Mouse (Mus musculus): ENCODE results near the gene Rgs6. TPM values are rescaled to one million over a fixed set of nuclear protein-coding genes. Genes with fewer than 3 reads are reported as not detected.

Rgs6 gene
- total RNA-seq, 2 experiments from 2014 or later, result not detected

DNA sequence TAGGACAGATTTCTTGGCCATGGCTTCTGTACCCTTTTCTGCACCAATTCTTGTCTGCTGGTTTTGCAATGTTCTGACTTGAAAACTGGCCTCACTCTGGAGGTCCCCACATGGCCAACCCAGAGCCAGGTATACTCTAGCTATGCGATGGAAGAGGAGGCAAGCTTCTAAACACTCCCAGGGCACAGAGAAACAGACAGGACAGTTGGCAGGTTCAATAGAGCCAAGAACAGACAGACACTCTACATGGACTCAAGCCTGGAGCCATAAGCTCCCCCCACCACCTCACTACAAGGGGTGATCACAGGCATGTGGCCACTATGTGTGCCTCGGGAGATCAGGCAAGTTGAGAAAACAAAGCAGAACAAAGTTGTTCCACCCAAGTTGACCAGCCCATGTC lies 572.1 kb downstream of the Rgs6 start:
- ATAC-seq (replicated peaks; ENCODE audit: poor library complexity), result no peak

DNA sequence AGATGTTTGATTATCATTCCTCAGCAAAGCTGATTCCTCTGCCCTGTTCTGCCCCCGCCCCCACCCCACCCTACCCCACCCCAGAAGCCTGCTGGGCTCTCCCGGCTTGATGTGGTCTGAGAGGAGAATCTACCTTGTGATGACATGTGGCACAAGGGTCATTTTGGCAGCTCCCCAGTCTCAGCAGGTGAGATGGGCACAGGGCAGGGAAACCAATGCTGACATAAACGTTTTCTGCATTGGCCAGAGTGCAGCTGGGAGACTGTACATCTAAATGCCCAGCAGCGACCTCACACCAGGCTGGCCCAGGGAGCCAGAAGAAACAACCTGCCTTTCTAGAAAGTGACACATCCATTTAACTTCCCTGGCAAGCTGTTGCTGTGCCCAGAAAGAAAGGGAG lies 572.6 kb downstream of the Rgs6 start:
- no peak for ATAC-seq (replicated peaks; ENCODE audit: poor library complexity)

DNA sequence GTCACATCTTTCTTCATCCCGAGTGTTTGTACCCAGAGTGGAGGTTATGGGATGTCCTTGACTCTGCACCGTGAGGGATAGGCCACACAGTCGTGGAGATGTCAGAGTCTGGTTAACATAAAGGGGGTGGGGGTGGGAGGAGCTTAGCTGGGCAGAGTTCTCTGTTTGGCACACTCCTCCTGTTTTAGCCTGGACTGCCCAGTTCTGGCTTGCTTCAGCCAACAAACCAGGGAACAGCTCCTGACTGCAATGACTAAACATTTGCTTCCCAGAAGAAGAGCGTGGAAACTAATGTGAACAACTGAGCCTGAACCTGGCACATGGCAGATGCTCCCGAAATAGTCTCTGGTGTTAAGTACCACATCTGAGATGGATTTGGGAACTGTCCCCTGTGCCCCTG lies 575.6 kb downstream of the Rgs6 start:
- ATAC-seq (replicated peaks; ENCODE audit: poor library complexity), result no peak

DNA sequence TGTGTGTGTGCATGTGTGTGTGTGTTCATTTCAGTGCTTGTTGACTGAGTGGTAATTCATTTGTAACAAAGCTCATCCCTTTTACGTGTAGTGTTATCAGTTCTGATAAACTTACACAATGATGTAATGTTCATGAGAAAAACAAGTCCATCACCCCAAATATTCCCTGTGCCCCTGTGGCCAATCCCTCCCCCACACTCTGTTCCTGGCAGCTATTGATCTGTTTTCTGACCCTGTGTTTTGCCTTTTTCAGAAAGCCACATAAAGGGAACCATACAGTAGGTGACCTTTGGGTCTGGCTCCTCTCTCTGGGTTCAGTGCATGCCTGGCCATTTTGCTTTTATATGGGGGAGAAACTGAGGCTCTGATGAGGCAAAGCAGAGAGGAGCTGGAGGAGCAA lies 577.0 kb downstream of the Rgs6 start:
- ATAC-seq (replicated peaks; ENCODE audit: poor library complexity), result no peak

DNA sequence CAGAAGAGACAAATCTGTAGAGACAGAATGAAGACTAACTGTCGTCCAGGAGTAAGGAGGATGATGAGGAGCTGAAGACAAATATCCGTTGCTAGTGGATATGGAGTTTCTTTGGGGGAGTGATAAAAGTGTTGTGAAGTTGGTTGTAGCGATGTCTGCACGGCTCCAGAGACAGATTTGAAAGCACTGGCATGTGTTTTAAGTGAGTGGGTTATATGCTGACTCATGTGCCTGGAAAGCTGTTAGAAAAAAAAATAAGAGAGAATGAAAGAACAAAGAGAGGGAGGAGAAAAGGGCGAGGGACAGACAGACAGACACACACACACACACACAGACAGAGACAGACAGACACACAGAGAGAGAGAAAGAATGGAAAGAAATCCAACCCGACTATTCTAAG lies 580.2 kb downstream of the Rgs6 start:
- no peak for ATAC-seq (replicated peaks; ENCODE audit: poor library complexity)

DNA sequence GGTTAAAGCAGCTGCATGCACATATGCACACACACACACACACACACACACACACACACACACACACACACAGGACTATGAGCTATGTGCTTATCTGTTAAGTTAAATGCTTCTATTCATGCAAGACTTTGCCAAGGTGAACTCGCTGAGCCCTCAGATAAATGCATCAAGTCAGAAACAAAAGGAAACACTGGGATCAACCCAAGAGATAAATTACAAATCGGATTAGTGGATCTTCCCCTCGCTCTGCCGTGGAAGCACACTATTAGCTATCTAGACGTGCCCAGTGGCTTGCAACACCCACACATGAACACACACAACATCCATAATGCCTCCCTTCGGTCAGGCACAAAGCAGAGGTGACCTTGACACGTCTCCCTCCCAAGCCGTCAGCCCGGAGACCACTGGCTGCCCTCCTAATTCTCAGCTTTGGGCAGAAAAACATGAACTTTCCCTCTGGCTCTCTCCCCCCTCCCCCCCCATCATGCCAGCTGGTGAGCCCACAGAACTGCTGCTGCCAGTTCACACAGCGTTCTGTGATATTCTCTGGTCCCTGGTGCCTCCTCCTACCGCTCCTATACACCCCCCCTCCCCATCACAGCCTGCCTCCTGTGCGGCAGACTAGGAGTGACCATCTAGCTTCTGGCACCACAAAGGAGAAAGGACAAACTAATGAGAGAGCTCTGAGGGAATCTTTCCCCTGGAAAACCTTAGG lies 581.6 kb downstream of the Rgs6 start:
- peak; percentile 78 for ATAC-seq (replicated peaks; ENCODE audit: poor library complexity)

DNA sequence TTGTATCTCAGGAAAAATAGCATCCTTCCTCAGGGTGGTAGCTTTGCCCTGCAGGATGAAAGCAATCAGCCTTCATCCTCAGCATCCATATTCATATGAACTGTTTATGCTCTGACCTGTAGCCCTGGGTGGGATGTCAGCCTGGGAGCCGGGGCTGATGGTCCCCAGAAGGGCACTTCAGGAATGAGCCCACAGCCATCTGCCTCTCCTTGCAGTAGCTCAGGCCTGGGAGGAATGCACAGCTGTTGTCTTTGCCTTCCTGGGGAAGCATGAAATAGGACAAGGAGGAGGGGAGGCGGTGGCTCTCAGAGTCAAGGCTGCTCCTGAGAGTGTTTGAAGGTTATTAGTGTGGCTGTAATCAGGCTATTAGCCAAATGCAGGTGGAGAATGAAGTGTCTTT lies 590.7 kb downstream of the Rgs6 start:
- no peak for ATAC-seq (replicated peaks; ENCODE audit: poor library complexity)

DNA sequence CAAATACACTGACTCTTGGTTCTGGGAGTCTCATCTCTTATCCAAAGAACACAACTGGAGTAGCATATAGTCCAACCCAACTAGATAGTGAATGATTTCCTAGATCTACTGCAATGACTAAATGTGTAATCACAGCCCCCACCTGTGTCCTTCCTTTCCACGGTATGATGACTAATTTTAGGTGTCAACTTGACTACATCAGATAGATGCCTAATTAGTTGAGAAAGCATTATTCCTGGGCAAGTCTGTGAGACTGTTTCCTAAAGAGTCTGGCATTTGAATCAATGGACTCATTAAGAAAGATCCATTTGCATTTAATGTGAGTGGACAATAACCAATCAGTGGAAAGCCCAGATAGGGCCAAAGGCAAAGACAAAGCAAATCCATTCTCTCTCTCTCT lies 591.8 kb downstream of the Rgs6 start:
- no peak for ATAC-seq (replicated peaks; ENCODE audit: poor library complexity)

DNA sequence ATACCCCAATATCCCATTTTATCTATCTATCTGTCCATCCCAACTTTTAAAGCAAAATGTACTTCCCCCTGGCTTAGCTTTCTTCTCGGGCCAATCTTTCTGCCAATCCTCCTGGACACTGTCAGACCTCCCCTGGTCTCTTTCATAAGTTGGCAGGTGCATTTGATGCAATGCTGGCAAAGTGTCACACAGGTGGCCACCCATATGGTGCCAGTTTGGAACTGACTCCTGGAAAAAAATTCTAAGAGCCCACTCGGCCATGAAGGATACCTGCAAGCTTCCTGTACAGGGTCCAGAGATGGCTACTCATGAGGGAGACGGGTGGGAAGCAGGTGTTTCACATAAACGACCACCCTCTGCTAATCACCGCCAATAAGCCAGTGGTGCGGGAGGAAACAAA lies 592.5 kb downstream of the Rgs6 start:
- no peak for ATAC-seq (replicated peaks; ENCODE audit: poor library complexity)

DNA sequence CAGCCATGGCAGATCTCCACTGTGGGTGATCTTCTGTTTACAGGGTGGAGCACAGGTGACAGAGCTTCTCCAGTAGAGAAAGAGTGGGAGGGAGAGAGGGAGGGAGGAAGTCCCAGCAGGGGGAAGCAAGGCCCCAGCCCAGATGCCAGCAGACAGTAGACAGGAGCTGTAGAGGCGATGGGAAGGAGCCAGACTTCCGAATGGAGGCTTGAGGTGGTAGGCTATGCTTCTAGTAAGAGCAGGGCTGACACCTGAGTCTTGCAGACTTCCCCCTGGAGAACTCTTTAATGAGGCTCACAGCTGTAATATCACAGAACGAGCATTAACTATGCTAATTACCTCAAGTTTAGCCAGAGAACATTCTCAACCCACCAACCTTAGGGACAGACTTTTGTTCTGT lies 613.6 kb downstream of the Rgs6 start:
- no peak for ATAC-seq (replicated peaks; ENCODE audit: poor library complexity)

DNA sequence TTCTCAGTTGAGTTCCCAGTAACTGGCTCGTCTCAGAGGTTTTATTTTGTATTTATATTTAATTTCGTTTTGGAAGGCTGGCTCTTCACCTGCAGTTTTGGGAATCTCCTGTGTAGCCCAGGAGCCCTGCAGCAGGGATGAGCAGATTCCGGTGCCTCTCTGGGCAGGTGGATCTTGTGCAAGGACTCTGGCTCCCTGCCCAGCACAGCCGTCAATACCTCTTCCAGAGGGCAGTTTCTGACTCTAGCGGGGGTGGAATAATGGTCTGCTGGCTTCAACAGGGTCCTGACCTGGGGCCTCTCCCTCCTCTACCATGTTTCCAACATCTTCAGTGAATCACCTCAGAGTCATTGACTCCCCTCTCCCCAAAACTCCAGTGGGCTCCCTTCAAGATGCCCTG lies 616.3 kb downstream of the Rgs6 start:
- ATAC-seq (replicated peaks; ENCODE audit: poor library complexity), result no peak

DNA sequence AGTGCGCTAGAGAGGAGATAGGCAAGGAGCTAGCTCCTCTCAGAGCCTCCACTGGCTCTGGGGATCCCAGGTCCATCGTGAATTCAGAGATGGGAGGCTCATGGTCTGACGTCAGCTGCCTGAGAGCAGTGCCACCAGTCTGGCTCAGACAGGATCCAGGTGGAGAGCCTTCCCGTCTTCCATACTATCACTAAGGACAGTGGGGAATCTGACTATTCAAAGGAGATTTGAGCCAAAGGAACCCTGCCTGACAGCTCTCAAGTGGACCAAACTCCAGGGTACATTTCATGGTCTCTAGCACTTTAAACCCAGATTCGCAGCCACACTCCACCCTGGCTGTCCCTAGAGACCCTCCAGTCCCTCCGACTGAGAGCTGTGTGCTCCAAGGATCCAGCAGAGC lies 618.8 kb downstream of the Rgs6 start:
- no peak for ATAC-seq (replicated peaks; ENCODE audit: poor library complexity)

DNA sequence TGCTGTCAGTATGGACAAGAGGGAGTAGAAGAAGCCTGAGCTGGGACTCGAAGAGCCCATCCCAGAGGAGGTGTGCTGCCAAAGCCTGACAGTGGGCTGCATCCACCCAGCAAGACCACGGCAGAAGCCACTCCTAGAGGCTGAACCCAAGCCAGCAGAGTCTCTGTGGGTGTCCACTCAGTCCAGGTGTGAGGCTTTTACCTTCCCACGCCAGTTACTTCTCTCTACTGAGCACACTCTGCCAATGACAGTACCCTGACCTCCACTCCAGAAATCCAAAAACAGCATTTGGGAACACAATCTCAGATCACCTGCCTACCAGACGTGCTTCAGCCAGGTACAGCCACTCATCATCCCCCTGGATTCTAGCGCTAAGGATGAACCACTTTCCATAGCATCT lies 619.4 kb downstream of the Rgs6 start:
- ATAC-seq (replicated peaks; ENCODE audit: poor library complexity), result no peak

DNA sequence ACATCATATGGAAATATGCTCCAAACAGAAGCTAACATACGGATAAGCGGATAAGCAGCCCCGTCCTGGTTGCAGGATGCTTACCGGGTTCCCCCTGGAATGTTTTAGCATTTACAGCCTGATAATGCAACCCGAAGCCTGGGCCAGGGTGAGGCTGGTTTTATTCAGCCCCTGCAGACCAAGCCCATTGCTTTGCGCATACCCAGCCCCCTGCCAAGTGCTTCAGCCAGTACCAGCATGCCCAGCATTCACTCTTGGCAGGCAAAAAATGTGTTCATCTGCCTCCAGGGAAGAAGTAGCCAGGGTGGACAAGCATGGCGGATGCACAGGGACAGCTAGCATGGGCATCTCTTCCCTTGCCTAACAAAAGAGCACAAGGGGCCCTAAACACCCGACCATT lies 619.9 kb downstream of the Rgs6 start:
- no peak for ATAC-seq (replicated peaks; ENCODE audit: poor library complexity)

DNA sequence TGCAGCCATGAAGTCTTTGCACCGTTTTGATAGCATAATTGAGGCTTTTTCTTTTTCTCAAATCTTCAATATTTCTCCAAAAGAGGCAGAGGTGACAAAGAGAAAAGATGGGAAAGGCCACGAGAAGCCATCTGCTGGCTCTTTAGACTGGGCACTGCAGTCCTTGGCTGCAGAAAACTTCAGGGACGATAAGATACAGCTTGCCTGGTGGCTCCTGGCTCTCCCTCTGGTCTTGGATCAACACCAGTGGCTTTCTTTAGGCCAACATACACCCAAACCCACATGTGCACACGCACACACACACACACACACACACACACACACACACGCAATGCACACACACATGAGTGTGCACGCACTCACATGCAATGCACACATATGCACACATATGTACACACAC lies 620.7 kb downstream of the Rgs6 start:
- no peak for ATAC-seq (replicated peaks; ENCODE audit: poor library complexity)

DNA sequence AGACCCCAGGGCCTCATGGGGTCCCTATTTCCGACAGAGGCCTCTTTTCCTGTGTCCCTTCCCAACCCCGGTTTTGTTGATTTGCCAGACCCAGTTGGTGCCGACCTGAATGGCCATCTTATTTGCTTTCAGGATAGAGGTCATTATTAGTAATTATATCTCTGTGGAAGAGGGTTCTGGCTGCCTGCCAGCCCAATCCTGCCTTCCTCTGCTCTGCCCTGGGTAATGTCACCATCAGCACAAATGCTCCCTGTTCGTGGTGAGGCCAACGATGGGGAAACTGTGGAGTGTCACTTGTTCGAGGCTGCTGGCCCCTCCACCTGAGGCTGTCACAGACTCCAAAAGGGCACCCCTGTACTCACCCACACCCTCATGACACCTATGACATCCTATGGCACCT lies 621.4 kb downstream of the Rgs6 start:
- ATAC-seq (replicated peaks; ENCODE audit: poor library complexity), result no peak

DNA sequence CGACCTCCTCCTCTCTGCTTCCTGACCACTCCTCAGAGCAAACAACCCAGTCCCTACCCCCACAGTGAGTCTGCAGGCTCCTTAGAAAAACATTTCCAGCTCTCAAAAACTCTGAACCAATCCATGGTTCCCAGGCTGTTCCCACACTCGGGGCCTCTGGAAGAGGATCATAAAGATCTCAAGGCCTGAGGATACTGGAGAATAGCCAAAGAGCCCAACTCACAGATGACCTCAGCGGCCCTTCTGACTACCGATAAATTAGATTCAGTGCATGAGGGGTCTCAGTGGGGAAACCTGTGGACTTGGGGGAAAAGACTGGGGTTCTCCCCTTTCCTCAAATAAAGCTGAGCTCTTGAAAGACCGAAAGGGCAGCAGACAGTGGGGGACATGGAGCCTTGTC lies 622.2 kb downstream of the Rgs6 start:
- no peak for ATAC-seq (replicated peaks; ENCODE audit: poor library complexity)

DNA sequence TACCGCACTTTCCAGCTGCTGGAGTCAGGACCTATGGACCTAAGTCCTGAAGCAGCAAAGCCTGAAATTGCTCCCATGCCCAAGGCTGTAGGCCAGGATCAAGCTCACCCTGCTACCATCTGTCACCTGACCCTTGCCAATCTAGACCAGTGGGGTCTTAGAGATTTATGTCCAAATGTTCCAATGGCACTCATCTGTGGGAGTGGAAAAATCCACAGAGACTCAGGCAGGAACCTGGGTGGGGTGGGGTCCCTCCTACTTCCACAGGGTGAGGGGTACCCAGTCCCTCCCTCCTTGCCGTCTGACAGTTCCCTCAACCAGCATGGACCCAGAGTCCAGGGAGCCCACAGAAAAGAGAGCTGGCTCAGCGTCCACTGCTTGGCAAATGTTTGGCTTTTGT lies 622.6 kb downstream of the Rgs6 start:
- no peak for ATAC-seq (replicated peaks; ENCODE audit: poor library complexity)

DNA sequence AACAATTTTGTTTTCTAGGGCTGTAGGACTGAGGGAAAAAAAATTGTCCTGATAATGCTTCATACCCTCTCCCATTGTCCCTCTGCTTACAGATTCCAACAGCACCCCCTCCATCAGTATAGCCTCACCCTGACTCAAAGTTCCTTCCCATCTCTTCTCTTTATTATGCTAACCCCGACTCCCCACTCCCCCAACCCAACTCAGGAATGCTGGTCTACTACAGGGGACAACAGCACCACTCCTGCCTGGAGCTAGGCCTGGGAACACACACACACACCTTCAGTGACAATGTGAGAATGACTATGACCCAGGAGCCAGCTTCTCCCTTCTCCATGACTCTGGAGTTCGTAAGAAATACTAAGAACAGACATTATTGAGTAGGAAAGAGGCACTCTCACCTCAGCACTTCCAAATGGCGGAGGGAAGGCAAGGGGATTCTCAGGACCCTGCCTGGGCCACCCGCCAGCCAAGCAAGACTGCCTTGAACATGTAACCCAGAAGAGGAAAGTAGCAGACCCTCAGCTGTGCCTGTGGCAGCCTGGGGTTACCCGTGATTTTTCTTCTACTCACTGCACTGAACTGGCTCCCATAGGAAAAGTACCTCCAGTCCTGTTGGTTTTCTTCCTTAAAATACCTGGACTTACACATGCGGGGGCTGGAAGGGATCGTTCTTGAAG lies 623.2 kb downstream of the Rgs6 start:
- ATAC-seq (replicated peaks; ENCODE audit: poor library complexity), result no peak

Measured in megakaryocyte progenitor cell, adult 5-6 weeks (primary cell).